Mouse (Mus musculus) c-Kit-positive CD71-negative TER-119-negative erythroid progenitor cells, embryonic 14.5 days (primary cell): ENCODE data around the gene 2200002J24Rik.

Experiments
- DNase-seq: peaks from one replicate; pipeline ENCODE4 v3.0.0-alpha.2; 2013; ENCODE audit warnings: low read depth

The 2200002J24Rik gene

DNA sequence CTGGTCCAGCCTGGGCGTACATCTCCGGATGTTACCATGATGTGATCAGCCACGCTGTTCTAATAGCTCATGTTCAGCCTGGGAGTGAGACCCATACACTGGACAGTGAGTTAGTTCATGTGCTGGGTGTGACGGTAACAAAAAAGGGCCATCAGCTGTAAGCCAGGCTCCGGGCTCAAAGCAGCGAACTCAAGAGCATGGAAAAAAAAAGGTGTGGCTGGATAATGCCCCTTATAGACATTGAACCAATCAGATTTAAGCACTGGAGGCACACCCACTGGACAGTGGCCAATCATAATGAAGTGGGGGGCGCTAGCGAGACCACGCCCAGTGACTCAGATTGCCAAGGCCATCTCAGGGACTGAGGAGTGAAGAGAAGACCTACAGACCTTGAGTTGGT is at the start of gene 2200002J24Rik:
Gene 2200002J24Rik (plus strand): TSS at position 338 of the 400 bp plus-strand sequence.
- no peak for DNase-seq

- DNase-seq, result peak; percentile 99
Observed at GRCm38 (mm10) chr7:30649591-30650540, 48.9 kb upstream of the 2200002J24Rik start, which contains the start of gene Rbm42. TSS of gene Rbm42 (minus strand) at chr7:30650317.

DNA sequence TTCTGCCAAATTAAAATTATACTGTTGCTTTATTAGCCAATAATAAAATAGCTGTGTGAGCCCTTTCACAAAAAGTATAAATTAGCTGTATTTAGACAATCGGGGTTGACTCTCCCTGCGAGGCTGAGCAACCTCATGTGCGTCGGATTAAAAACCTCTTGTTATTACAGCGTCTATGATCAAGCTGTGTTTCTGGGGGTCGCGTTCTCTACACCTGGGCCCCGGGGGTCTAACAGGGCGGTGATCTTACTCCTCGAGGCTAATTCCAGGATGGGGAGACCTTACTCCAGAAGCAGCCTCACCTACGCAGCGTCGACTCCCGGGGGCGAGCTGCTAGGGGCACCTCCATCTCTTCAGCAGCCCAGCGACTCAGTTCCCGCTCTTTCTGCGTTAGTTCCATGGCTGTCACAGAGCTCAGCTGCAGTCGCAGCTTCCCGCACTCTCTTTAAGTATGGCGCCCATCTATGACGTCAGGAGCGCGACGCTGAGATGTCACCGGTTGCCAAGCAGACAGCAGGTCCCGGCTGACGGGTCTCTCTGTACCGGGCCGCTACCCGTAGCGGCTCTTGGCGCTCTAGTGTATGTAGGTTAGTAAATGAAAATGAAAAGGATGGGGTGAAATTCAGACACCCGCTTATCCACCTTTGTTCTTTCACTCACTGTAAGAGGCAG is 34.1 kb upstream of the 2200002J24Rik start, which contains the start of gene Haus5:
Gene Haus5 (minus strand): TSS at position 466 of the 672 bp plus-strand sequence.
- DNase-seq, result peak; percentile 94

GRCm38 (mm10) chr7:30665321-30665720 is 33.4 kb upstream of the 2200002J24Rik start:
- DNase-seq, result no peak

DNA sequence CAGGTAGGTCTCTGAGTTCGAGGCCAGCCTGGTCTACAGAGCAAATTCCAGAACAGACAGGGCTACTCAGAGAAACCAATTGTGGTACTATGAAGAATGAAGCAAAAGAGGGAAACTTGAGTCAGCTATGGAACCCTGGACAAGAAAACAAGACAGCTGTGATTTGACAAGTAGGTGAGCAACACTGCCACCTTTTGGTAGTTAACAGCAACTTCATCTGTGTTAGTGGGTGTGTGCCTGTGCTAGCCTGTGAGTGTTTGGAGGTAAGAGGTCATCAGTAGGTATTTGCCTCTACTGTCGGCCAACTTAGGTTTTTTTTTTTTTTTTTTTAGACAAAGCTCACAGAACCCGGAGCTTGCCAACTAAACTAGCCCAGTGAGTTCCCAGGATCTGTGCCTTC is 29.5 kb upstream of the 2200002J24Rik start:
- peak; percentile 47 for DNase-seq

DNA sequence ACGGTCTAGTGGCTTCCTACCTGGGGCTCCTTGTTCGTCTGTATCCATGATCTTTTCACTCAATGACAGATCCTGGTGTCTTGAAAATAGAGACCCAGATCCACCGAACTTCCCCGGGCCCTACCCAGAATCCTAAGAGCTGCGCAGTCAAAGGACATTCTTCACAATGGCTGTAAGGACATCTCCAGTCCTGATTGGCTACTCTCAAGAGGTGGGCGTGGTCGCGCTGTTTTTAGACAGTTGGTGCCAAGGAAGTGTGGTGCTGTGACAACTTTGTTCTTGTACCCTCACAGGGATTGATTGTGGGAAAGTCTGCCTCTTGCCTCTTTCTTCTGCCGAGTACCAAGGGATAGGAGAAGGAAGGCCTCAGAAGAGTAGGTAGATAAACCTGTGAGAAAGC is 27.2 kb upstream of the 2200002J24Rik start, which contains the start of gene Pmis2:
Gene Pmis2 (minus strand): TSS at position 126 of the 400 bp plus-strand sequence.
- DNase-seq, result no peak

GRCm38 (mm10) chr7:30678263-30678975 is 20.3 kb upstream of the 2200002J24Rik start:
- no peak for DNase-seq

DNA sequence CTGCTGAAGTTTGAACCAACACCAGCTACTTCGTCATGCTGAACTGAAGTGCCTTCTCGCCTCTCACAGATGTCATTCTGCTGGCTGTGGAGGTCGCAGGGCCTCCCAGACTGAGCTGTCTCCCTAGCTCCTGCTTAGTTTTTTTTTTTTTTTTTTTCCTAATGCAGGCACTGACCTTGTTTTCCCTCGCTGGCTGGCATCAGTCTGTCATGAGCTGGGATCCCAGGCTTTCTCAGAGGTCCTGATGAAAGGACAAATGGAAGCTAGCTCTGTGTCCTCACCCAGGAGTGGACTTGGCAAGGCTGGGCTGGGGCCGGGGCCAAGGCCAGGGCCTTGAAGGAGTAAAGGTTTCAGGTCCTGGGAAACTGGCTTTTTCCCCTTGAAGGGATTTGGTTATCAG is 16.8 kb upstream of the 2200002J24Rik start:
- no peak for DNase-seq

DNA sequence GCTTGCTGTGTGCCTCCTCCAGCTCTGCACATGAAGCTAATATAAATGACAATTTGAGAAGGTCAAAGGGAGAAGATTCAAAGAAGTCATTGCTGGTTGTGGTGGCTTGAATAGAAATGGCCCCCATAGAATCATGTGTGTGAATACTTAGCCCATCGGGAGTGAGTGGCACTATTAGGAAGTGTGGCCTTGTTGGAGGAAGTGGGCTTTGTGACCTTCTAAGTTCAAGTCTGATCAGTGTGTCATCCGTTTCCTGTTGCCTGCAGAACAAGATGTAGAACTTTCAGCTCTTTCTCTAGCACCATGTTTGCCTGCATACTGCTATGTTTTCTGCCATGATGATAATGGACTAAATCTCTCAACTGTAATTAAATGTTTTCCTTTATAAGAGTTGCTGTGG is 15.3 kb upstream of the 2200002J24Rik start:
- DNase-seq, result no peak

DNA sequence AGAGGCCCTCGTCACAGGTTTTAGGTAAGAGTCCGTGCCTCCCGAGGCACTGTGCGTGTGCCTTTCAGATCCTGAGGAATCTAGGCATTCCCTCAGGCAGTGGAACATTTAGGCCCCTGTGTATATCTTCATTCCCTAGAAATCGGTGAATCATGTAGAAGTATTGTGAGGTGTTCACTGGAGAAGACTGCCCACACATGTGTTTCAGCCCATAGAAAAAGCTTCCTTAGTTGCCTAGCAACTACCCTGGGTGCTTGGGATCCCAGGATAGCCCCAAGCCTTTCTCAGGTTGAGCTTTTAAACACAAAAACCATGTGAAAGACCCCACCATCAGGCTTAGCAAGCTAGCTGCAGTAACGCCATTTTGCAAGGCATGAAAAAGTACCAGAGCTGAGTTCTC is 10.4 kb upstream of the 2200002J24Rik start:
- DNase-seq, result no peak

DNA sequence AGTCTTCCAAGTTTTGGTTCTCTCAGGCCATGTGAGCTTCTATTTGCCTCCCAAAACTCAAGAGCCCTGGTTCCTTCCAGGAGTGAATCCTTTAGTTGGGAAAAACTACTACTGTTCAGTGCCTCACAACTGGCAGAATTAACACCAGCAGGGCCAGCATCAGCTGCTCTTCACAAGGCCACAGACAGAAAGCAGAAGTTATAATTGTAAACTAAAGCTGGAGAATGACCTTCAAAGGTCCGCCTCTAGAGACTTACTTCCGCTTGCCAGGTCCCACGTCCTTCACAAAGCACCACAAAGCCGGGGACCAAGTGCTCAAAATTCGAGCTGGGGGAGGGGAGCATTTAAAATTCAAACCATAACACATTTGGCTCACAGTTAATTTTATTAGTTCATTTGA is 625 bp upstream of the 2200002J24Rik start:
- no peak for DNase-seq

DNA sequence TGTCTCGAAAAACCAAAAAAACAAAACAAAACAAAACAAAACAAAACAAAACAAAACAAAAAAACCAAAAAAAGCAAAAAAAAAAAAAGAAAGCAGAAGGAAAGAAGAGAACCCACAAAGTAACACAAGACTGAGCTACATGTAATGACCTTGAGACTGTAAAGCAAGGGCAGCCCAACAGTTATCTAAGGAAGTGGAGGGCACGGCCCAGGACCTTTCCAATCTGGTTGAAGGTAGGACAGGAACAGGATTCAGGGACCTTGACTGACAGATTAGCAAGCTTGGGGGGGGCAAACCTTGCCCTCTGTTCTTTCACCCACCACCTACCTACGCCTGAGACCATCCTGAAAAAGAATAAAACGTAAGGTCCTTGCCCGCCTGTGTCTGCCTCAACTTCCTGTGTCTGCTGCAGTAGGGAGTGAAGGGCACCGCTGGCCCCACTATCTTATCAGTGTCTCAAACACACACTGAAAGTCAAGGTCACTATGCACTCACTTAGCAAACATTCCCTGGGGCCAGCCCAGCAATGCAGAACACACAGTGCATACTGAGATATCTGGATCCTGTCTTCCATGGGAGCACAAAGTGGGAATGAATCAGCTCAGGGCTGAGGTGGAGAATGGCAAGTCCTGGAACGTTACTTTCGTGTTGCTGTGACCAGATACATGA is 7.6 kb downstream of the 2200002J24Rik start:
- no peak for DNase-seq

DNA sequence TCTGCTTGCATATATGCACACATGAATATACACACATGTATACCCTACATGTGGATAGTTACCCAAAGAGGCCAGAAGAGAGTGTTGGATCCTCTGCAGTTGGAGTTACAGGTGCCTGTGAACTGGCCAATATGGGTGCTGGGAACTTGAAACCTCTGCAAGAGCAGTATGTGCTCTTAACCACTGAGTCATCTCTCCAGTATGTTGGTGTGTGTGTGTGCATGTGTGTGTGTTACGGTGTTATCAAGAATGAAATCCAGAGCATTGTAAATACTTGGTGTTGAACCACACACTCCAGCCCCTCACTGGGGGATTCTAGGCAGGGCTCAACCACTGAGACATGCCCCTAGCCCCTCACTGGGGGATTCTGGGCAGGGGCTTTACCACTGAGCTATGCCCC is 8.7 kb downstream of the 2200002J24Rik start:
- no peak for DNase-seq

DNA sequence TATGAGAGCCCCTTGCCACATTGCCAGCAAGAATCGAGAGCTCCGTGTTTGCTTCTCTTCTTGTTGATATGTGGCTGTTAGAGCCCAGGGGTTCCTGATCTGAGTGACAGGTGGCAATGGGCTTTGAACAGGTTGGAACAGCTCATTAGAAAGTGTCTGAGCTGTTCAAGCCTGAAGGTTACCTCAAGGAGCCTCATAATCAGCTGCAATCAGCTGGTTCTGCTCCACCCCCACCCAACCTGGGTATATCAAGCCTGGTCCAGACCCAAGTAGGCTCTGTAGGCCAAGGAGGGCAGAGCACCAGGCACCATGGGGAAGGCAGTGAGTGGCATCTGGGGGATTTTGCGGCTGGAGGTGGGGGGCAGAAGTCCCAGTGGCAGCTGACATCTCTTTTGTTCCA is 13.2 kb downstream of the 2200002J24Rik start, which contains the start of gene Atp4a:
Gene Atp4a (plus strand): TSS at position 268 of the 400 bp plus-strand sequence.
- no peak for DNase-seq

DNA sequence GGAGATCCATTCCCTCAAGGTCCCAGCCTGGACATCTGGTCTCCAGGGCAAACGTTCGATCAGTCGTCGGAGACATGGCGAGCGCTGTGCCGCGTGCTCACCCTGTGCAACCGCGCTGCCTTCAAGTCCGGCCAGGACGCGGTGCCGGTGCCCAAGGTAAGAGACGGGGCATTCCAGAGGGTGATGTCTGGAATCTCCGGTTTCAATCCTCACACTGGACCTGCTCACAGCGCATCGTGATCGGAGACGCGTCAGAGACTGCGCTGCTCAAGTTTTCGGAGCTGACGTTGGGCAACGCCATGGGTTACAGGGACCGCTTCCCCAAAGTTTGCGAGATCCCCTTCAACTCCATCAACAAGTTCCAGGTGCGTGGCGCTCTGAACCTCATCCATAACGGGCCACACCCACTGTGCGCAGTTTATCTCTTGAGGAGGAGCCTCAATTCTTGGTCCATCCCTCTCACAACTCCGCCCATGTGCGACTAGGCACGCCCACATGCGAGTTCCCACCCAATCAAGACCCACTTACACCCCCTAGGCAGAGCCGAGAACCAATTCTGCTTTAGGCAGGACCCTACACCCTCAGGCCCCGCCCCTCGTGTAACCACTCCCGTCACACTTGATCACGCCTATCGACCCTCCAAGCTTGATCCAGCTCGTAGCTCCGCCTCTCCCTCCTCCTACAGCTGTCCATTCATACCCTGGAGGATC is 18.4 kb downstream of the 2200002J24Rik start:
- DNase-seq, result peak; percentile 94

DNA sequence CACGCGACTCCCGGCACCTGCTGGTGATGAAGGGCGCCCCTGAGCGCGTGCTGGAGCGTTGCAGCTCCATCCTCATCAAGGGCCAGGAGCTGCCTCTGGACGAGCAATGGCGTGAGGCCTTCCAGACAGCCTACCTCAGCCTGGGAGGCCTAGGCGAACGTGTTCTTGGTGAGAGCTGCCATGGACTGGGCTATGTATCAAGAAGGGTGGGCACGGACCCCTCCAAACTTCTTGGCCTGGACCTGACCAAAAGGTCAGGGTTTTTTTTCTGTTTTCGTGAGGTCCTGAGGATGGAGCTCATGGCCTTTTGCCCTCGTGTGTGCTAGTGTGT is 19.0 kb downstream of the 2200002J24Rik start:
- no peak for DNase-seq

DNA sequence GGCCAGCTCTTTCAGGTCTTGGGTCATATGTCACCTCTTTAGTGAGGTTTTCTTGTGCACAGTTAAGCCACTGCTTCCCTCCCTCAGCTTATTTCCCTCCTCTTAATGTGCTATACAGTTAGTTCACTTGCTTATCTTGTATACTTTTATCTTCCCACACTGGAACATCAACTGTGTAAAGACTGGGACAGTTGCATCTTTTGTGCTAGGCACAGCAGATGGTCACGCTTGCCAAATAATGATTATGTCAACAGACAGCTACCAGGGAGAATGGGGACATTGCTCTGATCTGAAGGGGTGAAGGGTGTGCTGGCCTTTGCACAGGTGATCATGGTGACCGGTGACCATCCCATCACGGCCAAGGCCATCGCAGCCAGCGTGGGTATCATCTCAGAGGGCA is 20.9 kb downstream of the 2200002J24Rik start:
- DNase-seq, result no peak

GRCm38 (mm10) chr7:30721286-30721685 is 22.6 kb downstream of the 2200002J24Rik start:
- DNase-seq, result no peak

GRCm38 (mm10) chr7:30723274-30723953 is 24.7 kb downstream of the 2200002J24Rik start:
- no peak for DNase-seq

DNA sequence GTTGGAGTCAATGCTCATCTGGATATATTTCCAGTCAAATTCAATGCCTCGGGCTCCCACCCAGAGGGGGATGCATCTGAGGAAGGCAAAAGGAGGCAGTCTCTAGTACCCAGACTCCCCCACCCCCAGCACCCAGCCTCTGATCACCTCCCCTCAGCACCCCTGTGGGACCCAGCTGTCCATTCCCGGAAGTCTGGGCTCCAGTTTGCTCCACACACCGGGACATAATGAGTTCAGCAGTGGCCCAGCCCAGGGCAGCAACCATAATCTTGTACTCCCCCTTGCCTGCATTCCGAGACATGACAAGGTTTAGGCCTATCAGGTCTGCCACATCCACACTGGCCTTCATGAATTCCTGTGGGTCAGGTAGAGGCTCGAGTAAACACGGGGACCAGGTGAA is 29.5 kb downstream of the 2200002J24Rik start:
- no peak for DNase-seq
